Mouse (Mus musculus) hindbrain, embryonic 13.5 days (tissue): ENCODE measurements at regions not wholly inside any gene's neighbourhood (a gene's known extent, or its start where the extent isn't known, plus 50 kb on each side); places are given as distances from the start of the nearest gene placed in this dataset.

Experiments
- ATAC-seq: fragments of 200-750 bp; cut with Nextera tagmentation; 2 replicates; pipeline ENCODE4 v1.8.0; 2017; ENCODE audit warnings: moderate TSS enrichment; ENCODE audit not compliant: low FRiP score
- H3K27ac ChIP-seq: fragments of 300-500 bp; sonication (generic); 2 replicates; pipeline ENCODE4 v1.5.1; 2015; ENCODE audit warnings: inconsistent platforms, mild to moderate bottlenecking, moderate library complexity
- H3K27me3 ChIP-seq: fragments of 300-500 bp; sonication (generic); 2 replicates; pipeline ENCODE4 v1.6.1; 2015; ENCODE audit warnings: mild to moderate bottlenecking, inconsistent platforms
- H3K36me3 ChIP-seq: fragments of 300-500 bp; sonication (generic); 2 replicates; pipeline ENCODE4 v1.6.1; 2015; ENCODE audit warnings: mild to moderate bottlenecking, inconsistent platforms
- H3K4me1 ChIP-seq: fragments of 300-500 bp; sonication (generic); replicated peaks from 2 replicates; pipeline ENCODE4 v1.6.1; 2015; ENCODE audit warnings: inconsistent platforms
- H3K4me2 ChIP-seq: fragments of 300-500 bp; sonication (generic); 2 replicates; pipeline ENCODE4 v1.6.1; 2015; ENCODE audit warnings: inconsistent platforms, mild to moderate bottlenecking, moderate library complexity
- H3K4me3 ChIP-seq: fragments of 300-500 bp; sonication (generic); 2 replicates; pipeline ENCODE4 v1.5.1; 2015; ENCODE audit warnings: mild to moderate bottlenecking, inconsistent platforms
- H3K9ac ChIP-seq: fragments of 300-500 bp; sonication (generic); 2 replicates; pipeline ENCODE4 v1.6.1; 2015; ENCODE audit warnings: mild to moderate bottlenecking, inconsistent platforms
- H3K9me3 ChIP-seq: fragments of 300-500 bp; sonication (generic); 2 replicates; pipeline ENCODE4 v1.6.1; 2016; ENCODE audit warnings: inconsistent platforms
- WGBS: fragments of 180-500 bp; shearing (Covaris S2); methylation state at CpG from one replicate; pipeline ENCODE4 v1.1.7; 2015; 5-methylcytosine and 5-hydroxymethylcytosine counted together

DNA sequence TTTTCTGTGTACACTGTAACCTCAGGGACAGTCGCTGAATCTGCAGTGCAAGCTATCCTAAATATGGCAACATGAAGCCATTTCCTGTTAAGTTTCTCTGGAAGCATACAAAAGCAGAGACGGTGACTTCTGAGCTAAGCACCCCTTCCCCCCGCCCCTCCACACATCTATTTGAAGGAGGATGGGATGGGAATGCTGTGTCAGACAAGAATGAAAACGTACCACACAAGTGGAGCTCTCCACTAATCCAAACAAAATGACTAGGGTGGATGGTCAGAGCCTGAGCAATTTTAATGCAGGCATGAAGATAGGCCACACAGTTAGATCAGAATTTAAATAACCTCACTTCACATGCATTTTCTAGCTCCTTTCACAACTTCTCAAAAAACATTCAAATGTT is 936.6 kb downstream of the Gsdmc2 start:
- H3K9ac ChIP-seq: no peak overlapping the region
- H3K4me2 ChIP-seq: no peak overlapping the region
- peaks cover 4% of the 10 kb centered on the region; the same call in 1 of the 2 replicates for H3K4me1 ChIP-seq
- WGBS: 64% methylated on average over 4 of the region's 4 CpGs
- no peak overlapping the region for H3K4me3 ChIP-seq
- H3K36me3 ChIP-seq: no peaks in the 10 kb centered on the region
- H3K9me3 ChIP-seq: no peaks in the 10 kb centered on the region
- no peaks in the 10 kb centered on the region for H3K27me3 ChIP-seq
- no peak for ATAC-seq
- H3K27ac ChIP-seq: no peak overlapping the region

DNA sequence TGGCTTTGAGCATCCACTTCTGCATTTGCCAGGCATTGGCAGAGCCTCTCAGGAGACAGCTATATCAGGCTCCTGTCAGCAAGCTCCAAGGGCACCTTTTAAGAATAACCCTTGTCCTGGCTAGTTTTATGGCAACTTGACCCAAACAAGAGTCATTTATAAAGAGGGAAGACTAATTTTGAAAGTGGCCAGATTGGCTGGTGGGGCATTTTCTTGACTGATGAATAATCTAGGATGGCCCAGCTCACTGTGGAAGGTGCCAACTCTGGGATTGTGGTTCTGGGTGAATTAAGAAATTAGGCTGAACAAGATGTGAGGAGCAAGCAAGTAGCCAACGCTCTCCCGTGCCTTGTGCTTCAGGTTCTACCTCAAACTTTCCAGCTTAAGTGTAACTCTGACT is 937.8 kb downstream of the Gsdmc2 start:
- Histone ChIP-seq H3K9me3 (no peaks in the 10 kb centered on the region), H3K27ac (no peak overlapping the region), H3K36me3 (no peaks in the 10 kb centered on the region), H3K4me1 (peaks cover 15% of the 10 kb centered on the region), H3K4me2 (no peak overlapping the region), H3K27me3 (no peaks in the 10 kb centered on the region), H3K9ac (no peak overlapping the region), H3K4me3 (no peak overlapping the region)
- no peak for ATAC-seq
- 96% methylated on average over 2 of the region's 2 CpGs for WGBS

DNA sequence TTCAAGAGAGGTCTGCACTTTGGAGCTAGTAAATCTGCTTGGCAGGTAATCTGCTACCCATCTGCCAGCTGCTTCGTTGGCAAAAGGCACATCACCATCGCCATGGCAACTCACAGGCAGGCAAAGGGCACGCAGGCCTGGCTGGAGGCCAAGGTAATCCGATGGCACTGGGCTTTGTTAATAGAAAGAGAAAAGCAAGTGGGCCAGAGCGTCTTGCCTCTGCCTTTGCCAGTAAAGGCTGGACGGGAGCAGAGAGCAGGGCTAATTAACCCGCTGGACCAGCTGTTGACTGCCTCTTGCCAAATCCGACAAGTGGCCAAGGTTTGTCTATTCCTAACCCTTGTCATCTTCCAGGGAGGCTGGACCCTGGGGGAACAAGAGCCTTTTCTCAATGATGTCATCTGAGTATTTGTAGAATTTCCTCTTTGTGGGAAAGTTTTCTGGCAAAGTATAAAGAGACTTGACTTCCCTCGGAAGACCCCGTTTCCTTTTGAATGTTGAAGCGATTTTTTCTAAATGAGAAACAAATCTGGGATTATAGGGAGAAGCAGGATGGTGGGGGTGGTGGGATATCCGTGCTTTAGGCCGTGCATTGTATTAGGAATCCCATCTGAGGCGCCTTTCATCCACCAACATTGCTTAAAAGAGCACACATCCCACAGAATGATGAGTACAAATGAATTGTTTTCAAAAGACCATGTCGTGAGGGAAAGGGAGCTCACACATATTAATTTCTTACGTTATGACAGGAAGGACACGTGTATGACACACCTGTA is 941.7 kb downstream of the Gsdmc2 start:
- WGBS: 27% methylated on average over 17 of the region's 17 CpGs
- H3K4me1 ChIP-seq: peaks cover 16% of the 10 kb centered on the region
- no peak overlapping the region for H3K4me2 ChIP-seq
- H3K9me3 ChIP-seq: no peaks in the 10 kb centered on the region
- H3K9ac ChIP-seq: no peak overlapping the region
- no peak overlapping the region for H3K4me3 ChIP-seq
- ATAC-seq: peak; percentile 98
- no peaks in the 10 kb centered on the region for H3K27me3 ChIP-seq
- no peaks in the 10 kb centered on the region for H3K36me3 ChIP-seq
- H3K27ac ChIP-seq: no peak overlapping the region

- H3K4me3 ChIP-seq: no peak overlapping the region
- peaks cover 16% of the 10 kb centered on the region for H3K4me1 ChIP-seq
- WGBS: 72% methylated on average over 4 of the region's 4 CpGs
- no peak overlapping the region for H3K4me2 ChIP-seq
- H3K27ac ChIP-seq: no peak overlapping the region
- ATAC-seq: no peak
- no peaks in the 10 kb centered on the region for H3K9me3 ChIP-seq
- no peaks in the 10 kb centered on the region for H3K27me3 ChIP-seq
- H3K9ac ChIP-seq: no peak overlapping the region
- H3K36me3 ChIP-seq: no peaks in the 10 kb centered on the region
Observed at GRCm38 (mm10) chr15:62901955-62902354, 943.0 kb downstream of the Gsdmc2 start.

GRCm38 (mm10) chr15:62889798-62890197 is 955.2 kb downstream of the Gsdmc2 start:
- no peak for ATAC-seq
- Histone ChIP-seq H3K4me2 (no peak overlapping the region), H3K27ac (no peak overlapping the region), H3K36me3 (no peaks in the 10 kb centered on the region), H3K27me3 (no peaks in the 10 kb centered on the region), H3K4me1 (no peaks in the 10 kb centered on the region), H3K4me3 (no peak overlapping the region), H3K9me3 (no peaks in the 10 kb centered on the region), H3K9ac (no peak overlapping the region)
- WGBS: 85% methylated on average over 4 of the region's 4 CpGs

DNA sequence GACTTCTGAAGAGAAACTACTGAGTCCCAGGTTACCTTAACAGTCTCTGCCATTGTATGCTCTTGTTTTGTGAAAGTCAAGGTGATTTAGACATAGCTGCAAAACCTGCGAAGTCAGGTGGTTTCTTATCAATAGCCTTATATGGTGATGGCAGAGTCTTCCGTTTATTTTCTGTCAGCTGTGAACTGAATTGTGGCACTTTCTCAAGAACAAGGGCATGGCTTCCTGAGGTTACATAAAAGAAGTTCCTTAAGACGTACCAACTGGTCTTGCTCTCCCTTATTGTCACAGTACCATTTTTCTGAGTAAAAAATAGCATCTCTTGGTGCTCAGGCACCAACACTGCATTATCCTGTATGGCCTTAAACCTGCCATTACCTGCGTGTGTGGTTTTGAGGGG is 959.6 kb downstream of the Gsdmc2 start:
- 83% methylated on average over 4 of the region's 4 CpGs for WGBS
- no peaks in the 10 kb centered on the region for H3K36me3 ChIP-seq
- H3K4me1 ChIP-seq: no peaks in the 10 kb centered on the region
- no peak overlapping the region for H3K9ac ChIP-seq
- H3K27ac ChIP-seq: no peak overlapping the region
- H3K27me3 ChIP-seq: no peaks in the 10 kb centered on the region
- no peak overlapping the region for H3K4me2 ChIP-seq
- no peak for ATAC-seq
- no peaks in the 10 kb centered on the region for H3K9me3 ChIP-seq
- H3K4me3 ChIP-seq: no peak overlapping the region

GRCm38 (mm10) chr15:62871082-62871766 is 973.8 kb downstream of the Gsdmc2 start:
- ATAC-seq: no peak
- Histone ChIP-seq H3K4me3 (no peak overlapping the region), H3K4me2 (no peak overlapping the region), H3K9me3 (no peaks in the 10 kb centered on the region), H3K36me3 (no peaks in the 10 kb centered on the region), H3K27ac (no peak overlapping the region), H3K27me3 (no peaks in the 10 kb centered on the region), H3K4me1 (no peaks in the 10 kb centered on the region), H3K9ac (no peak overlapping the region)
- 85% methylated on average over 1 of the region's 1 CpGs for WGBS

GRCm38 (mm10) chr15:62862574-62862973 is 982.4 kb downstream of the Gsdmc2 start:
- 0 out of 2 replicates have a peak, but pooled peaks cover 2% of the 10 kb centered on the region for H3K9me3 ChIP-seq
- no peak overlapping the region for H3K4me3 ChIP-seq
- no peak overlapping the region for H3K9ac ChIP-seq
- H3K27ac ChIP-seq: no peak overlapping the region
- WGBS: 95% methylated on average over 1 of the region's 1 CpGs
- H3K4me2 ChIP-seq: no peak overlapping the region
- H3K4me1 ChIP-seq: no peaks in the 10 kb centered on the region
- H3K27me3 ChIP-seq: no peaks in the 10 kb centered on the region
- ATAC-seq: no peak
- H3K36me3 ChIP-seq: no peaks in the 10 kb centered on the region

GRCm38 (mm10) chr15:62861422-62861821 is 983.6 kb downstream of the Gsdmc2 start:
- H3K4me1 ChIP-seq: no peaks in the 10 kb centered on the region
- H3K4me3 ChIP-seq: no peak overlapping the region
- H3K4me2 ChIP-seq: no peak overlapping the region
- H3K9ac ChIP-seq: no peak overlapping the region
- H3K27ac ChIP-seq: no peak overlapping the region
- H3K27me3 ChIP-seq: no peaks in the 10 kb centered on the region
- no peak for ATAC-seq
- no peaks in the 10 kb centered on the region for H3K36me3 ChIP-seq
- 0 out of 2 replicates have a peak, but pooled peaks cover 2% of the 10 kb centered on the region for H3K9me3 ChIP-seq

DNA sequence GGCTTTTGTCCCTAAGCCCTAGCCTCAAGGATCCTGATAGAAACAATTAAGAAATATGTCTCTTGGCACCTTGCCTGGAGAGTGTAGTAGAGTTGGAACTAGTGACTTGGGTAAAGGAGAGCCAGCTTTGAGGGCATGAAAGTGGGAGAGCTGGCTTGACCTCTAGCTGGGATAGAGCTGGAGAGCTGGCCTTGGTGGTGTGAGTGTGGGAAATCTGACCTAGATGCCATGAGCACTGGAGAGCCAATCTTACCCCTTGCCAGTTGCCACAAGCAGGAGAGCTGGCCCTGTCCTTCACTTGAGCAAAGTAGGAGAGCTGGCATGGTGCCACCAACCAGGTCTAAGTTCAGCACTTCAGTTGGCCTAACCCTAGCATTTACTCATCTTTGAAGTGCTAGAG is 995.7 kb downstream of the Gsdmc2 start:
- Histone ChIP-seq H3K27me3 (no peaks in the 10 kb centered on the region), H3K9ac (no peak overlapping the region), H3K4me3 (no peak overlapping the region), H3K27ac (no peak overlapping the region), H3K9me3 (no peaks in the 10 kb centered on the region), H3K4me2 (no peak overlapping the region), H3K4me1 (no peaks in the 10 kb centered on the region), H3K36me3 (no peaks in the 10 kb centered on the region)
- no peak for ATAC-seq

GRCm38 (mm10) chr15:62845884-62846283 is 999.1 kb downstream of the Gsdmc2 start:
- Histone ChIP-seq H3K36me3 (no peaks in the 10 kb centered on the region), H3K27me3 (no peaks in the 10 kb centered on the region), H3K4me3 (no peak overlapping the region), H3K4me2 (no peak overlapping the region), H3K27ac (no peak overlapping the region), H3K9ac (no peak overlapping the region), H3K9me3 (no peaks in the 10 kb centered on the region), H3K4me1 (no peaks in the 10 kb centered on the region)
- 86% methylated on average over 3 of the region's 3 CpGs for WGBS
- no peak for ATAC-seq

DNA sequence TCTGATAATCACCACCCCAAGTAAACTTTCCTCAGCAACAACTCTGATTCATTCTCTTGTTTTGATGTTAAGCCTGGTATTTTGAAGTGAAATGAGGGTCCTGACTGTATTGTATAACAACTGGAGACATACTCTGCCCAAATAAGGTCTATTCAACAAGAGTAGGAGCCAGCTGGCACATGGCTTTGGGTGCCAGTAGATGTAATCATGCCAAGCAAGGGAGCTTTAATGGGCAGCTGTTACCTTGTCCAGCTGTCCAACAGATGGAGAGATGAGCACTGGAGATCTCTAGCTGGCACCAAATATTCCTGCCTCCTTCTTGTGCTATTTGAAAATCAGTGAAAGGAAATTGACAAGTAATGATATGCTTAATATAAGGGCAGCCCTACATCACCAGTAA is 1019.4 kb downstream of the Gsdmc2 start:
- Histone ChIP-seq H3K9ac (no peak overlapping the region), H3K9me3 (no peaks in the 10 kb centered on the region), H3K27me3 (no peaks in the 10 kb centered on the region), H3K27ac (no peak overlapping the region), H3K36me3 (no peaks in the 10 kb centered on the region), H3K4me3 (no peak overlapping the region), H3K4me2 (no peak overlapping the region), H3K4me1 (no peaks in the 10 kb centered on the region)
- no peak for ATAC-seq

DNA sequence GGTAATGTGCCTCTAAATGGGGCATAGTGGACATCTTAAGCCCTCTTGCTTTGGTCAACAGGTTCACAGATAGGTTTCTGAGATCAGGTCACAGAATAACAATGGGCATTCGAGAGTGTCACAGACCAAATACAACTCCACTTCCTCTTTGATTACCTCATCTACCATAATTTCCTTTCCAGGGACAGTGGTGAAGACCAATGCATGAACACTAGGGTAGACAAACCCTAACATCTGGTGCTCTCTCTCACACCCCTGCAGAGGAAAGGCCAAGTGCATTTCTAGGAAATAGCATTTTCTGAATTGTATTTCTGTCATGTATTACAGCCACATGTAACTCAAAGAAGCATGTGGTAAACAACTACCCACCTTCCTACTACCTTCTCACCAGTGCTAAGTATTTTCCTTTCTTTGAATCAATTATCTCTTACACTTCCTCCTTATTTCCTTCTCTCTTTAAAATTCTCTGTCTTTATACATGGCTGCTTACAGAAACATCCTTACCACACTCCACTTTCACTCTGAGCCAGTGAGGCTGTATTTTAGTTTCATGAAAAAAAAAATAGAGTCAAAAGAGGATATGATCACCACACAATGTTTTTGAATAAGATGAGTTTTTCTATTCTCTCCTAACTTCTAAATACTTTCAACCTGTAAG is 1021.0 kb downstream of the Gsdmc2 start:
- no peaks in the 10 kb centered on the region for H3K27me3 ChIP-seq
- H3K27ac ChIP-seq: no peak overlapping the region
- no peak overlapping the region for H3K4me2 ChIP-seq
- no peak overlapping the region for H3K9ac ChIP-seq
- no peak overlapping the region for H3K4me3 ChIP-seq
- H3K36me3 ChIP-seq: no peaks in the 10 kb centered on the region
- 74% methylated on average over 1 of the region's 1 CpGs for WGBS
- no peaks in the 10 kb centered on the region for H3K9me3 ChIP-seq
- no peaks in the 10 kb centered on the region for H3K4me1 ChIP-seq
- ATAC-seq: no peak
